Mouse (Mus musculus): ENCODE results near the gene Ptges. TPM values are rescaled to one million over a fixed set of nuclear protein-coding genes. Genes with fewer than 3 reads are reported as not detected.
"Not testable (repeated sequence)": the region's sequence is repeated elsewhere in the genome, so short reads cannot be mapped to it uniquely, and the experiment has no call there.

Gene Ptges
- polyA plus RNA-seq, 1 experiment from 2014 or later, result 9.0 TPM

- Histone ChIP-seq H3K4me1 (peaks cover 25% of the 10 kb centered on the region), H3K4me2 (no peak overlapping the region), H3K36me3 (no peaks in the 10 kb centered on the region), H3K9ac (no peak overlapping the region), H3K4me3 (replicated peaks) (no peak overlapping the region), H3K9me3 (no peaks in the 10 kb centered on the region), H3K27me3 (replicated peaks) (no peaks in the 10 kb centered on the region), H3K27ac (peak overlapping the region; percentile 62)
- ATAC-seq (ENCODE audit: insufficient read depth, low FRiP score, low read depth), result no peak
- WGBS, result 59% methylated on average over 9 of the region's 9 CpGs
These were observed 2.4 kb downstream of the Ptges start for GRCm38 (mm10) chr2:30927151-30927781.

- ATAC-seq (ENCODE audit: insufficient read depth, low FRiP score, low read depth), result no peak
These were observed 3.3 kb downstream of the Ptges start for GRCm38 (mm10) chr2:30926381-30926780.

GRCm38 (mm10) chr2:30925181-30925580 lies 4.5 kb downstream of the Ptges start:
- Histone ChIP-seq H3K4me3 (replicated peaks) (no peak overlapping the region), H3K27ac (no peak overlapping the region), H3K4me2 (no peak overlapping the region), H3K27me3 (replicated peaks) (no peaks in the 10 kb centered on the region), H3K9ac (no peak overlapping the region), H3K9me3 (no peaks in the 10 kb centered on the region), H3K36me3 (no peaks in the 10 kb centered on the region), H3K4me1 (peaks cover 25% of the 10 kb centered on the region)
- 80% methylated on average over 4 of the region's 4 CpGs for WGBS
- ATAC-seq (ENCODE audit: insufficient read depth, low FRiP score, low read depth), result no peak

More at GRCm38 (mm10) chr2:30926381-30926780, 3.3 kb downstream of the Ptges start:
- H3K4me2 ChIP-seq, result no peak overlapping the region
- no peak overlapping the region for H3K9ac ChIP-seq
- no peak overlapping the region for H3K4me3 ChIP-seq (replicated peaks)
- no peaks in the 10 kb centered on the region for H3K36me3 ChIP-seq
- no peak overlapping the region for H3K27ac ChIP-seq
- H3K4me1 ChIP-seq, result peaks cover 25% of the 10 kb centered on the region
- no peaks in the 10 kb centered on the region for H3K9me3 ChIP-seq
- no peaks in the 10 kb centered on the region for H3K27me3 ChIP-seq (replicated peaks)
- 59% methylated on average over 4 of the region's 4 CpGs for WGBS

GRCm38 (mm10) chr2:30923099-30923498 lies 6.6 kb downstream of the Ptges start:
- Histone ChIP-seq H3K36me3 (no peaks in the 10 kb centered on the region), H3K4me1 (peaks cover 24% of the 10 kb centered on the region)
- WGBS, result 68% methylated on average over 3 of the region's 3 CpGs

GRCm38 (mm10) chr2:30920216-30920615 lies 9.4 kb downstream of the Ptges start:
- peak overlapping the region; percentile 13; the same call in 1 of the 2 replicates for H3K27ac ChIP-seq

More at GRCm38 (mm10) chr2:30923099-30923498, 6.6 kb downstream of the Ptges start:
- H3K27me3 ChIP-seq (replicated peaks), result no peaks in the 10 kb centered on the region
- H3K4me3 ChIP-seq (replicated peaks), result no peak overlapping the region
- no peaks in the 10 kb centered on the region for H3K9me3 ChIP-seq
- ATAC-seq (ENCODE audit: insufficient read depth, low FRiP score, low read depth), result no peak
- no peak overlapping the region for H3K4me2 ChIP-seq
- no peak overlapping the region for H3K9ac ChIP-seq
- no peak overlapping the region for H3K27ac ChIP-seq

GRCm38 (mm10) chr2:30918780-30919329 lies 10.8 kb downstream of the Ptges start:
- H3K36me3 ChIP-seq, result no peaks in the 10 kb centered on the region
- peak; percentile 39; the same call in 1 of the 2 replicates for ATAC-seq (ENCODE audit: insufficient read depth, low FRiP score, low read depth)
- H3K27me3 ChIP-seq (replicated peaks), result no peaks in the 10 kb centered on the region
- H3K9me3 ChIP-seq, result no peaks in the 10 kb centered on the region
- no peak overlapping the region for H3K9ac ChIP-seq
- no peak overlapping the region for H3K4me3 ChIP-seq (replicated peaks)
- H3K4me2 ChIP-seq, result no peak overlapping the region
- peaks cover 8% of the 10 kb centered on the region; the same call in 1 of the 2 replicates for H3K4me1 ChIP-seq
- H3K27ac ChIP-seq, result peak overlapping the region; percentile 55; the same call in 1 of the 2 replicates
- WGBS, result 40% methylated on average over 8 of the region's 8 CpGs

More at GRCm38 (mm10) chr2:30920216-30920615, 9.4 kb downstream of the Ptges start:
- H3K4me1 ChIP-seq, result peaks cover 8% of the 10 kb centered on the region; the same call in 1 of the 2 replicates
- ATAC-seq (ENCODE audit: insufficient read depth, low FRiP score, low read depth), result no peak
- no peaks in the 10 kb centered on the region for H3K36me3 ChIP-seq
- no peak overlapping the region for H3K4me2 ChIP-seq
- H3K9ac ChIP-seq, result no peak overlapping the region
- no peaks in the 10 kb centered on the region for H3K27me3 ChIP-seq (replicated peaks)
- no peak overlapping the region for H3K4me3 ChIP-seq (replicated peaks)
- WGBS, result 45% methylated on average over 7 of the region's 7 CpGs
- no peaks in the 10 kb centered on the region for H3K9me3 ChIP-seq

- H3K4me2 ChIP-seq, result no peak overlapping the region
- H3K4me3 ChIP-seq (replicated peaks), result no peak overlapping the region
- peaks cover 8% of the 10 kb centered on the region; the same call in 1 of the 2 replicates for H3K4me1 ChIP-seq
- 62% methylated on average over 6 of the region's 6 CpGs for WGBS
- no peaks in the 10 kb centered on the region for H3K27me3 ChIP-seq (replicated peaks)
- H3K9ac ChIP-seq, result no peak overlapping the region
- ATAC-seq (ENCODE audit: insufficient read depth, low FRiP score, low read depth), result no peak
- no peaks in the 10 kb centered on the region for H3K36me3 ChIP-seq
- H3K9me3 ChIP-seq, result no peaks in the 10 kb centered on the region
- peak overlapping the region; percentile 52; the same call in 1 of the 2 replicates for H3K27ac ChIP-seq
These were observed 11.5 kb downstream of the Ptges start for GRCm38 (mm10) chr2:30918126-30918525.

GRCm38 (mm10) chr2:30917649-30918048 lies 12.0 kb downstream of the Ptges start:
- ATAC-seq (ENCODE audit: insufficient read depth, low FRiP score, low read depth), result no peak
- Histone ChIP-seq H3K4me1 (peaks cover 11% of the 10 kb centered on the region; the same call in 1 of the 2 replicates), H3K4me3 (replicated peaks) (no peak overlapping the region), H3K9ac (no peak overlapping the region), H3K4me2 (no peak overlapping the region), H3K36me3 (no peaks in the 10 kb centered on the region), H3K9me3 (no peaks in the 10 kb centered on the region), H3K27ac (no peak overlapping the region), H3K27me3 (replicated peaks) (no peaks in the 10 kb centered on the region)
- WGBS, result 87% methylated on average over 7 of the region's 7 CpGs

GRCm38 (mm10) chr2:30915933-30916332 lies 13.7 kb downstream of the Ptges start:
- not testable (repeated sequence) for H3K9me3 ChIP-seq; H3K27ac ChIP-seq; H3K4me3 ChIP-seq (replicated peaks); H3K27me3 ChIP-seq (replicated peaks); H3K4me2 ChIP-seq; H3K9ac ChIP-seq; H3K36me3 ChIP-seq; ATAC-seq (ENCODE audit: insufficient read depth, low FRiP score, low read depth)
- 73% methylated on average over 6 of the region's 6 CpGs for WGBS
- H3K4me1 ChIP-seq, result peaks cover 14% of the 10 kb centered on the region; the same call in 1 of the 2 replicates

- Histone ChIP-seq H3K4me1 (peaks cover 14% of the 10 kb centered on the region; the same call in 1 of the 2 replicates), H3K36me3 (no peaks in the 10 kb centered on the region), H3K4me2 (no peak overlapping the region), H3K9ac (no peak overlapping the region), H3K27ac (no peak overlapping the region), H3K4me3 (replicated peaks) (no peak overlapping the region), H3K9me3 (no peaks in the 10 kb centered on the region), H3K27me3 (replicated peaks) (no peaks in the 10 kb centered on the region)
- WGBS, result 82% methylated on average over 5 of the region's 5 CpGs
- ATAC-seq (ENCODE audit: insufficient read depth, low FRiP score, low read depth), result no peak
These were observed 14.3 kb downstream of the Ptges start for GRCm38 (mm10) chr2:30915376-30915775.

GRCm38 (mm10) chr2:30914836-30915235 lies 14.8 kb downstream of the Ptges start:
- H3K9ac ChIP-seq, result no peak overlapping the region
- H3K9me3 ChIP-seq, result no peaks in the 10 kb centered on the region
- WGBS, result 51% methylated on average over 3 of the region's 3 CpGs
- H3K4me3 ChIP-seq (replicated peaks), result no peak overlapping the region
- H3K27ac ChIP-seq, result no peak overlapping the region
- peaks cover 14% of the 10 kb centered on the region; the same call in 1 of the 2 replicates for H3K4me1 ChIP-seq
- H3K4me2 ChIP-seq, result no peak overlapping the region
- ATAC-seq (ENCODE audit: insufficient read depth, low FRiP score, low read depth), result no peak
- H3K36me3 ChIP-seq, result no peaks in the 10 kb centered on the region
- no peaks in the 10 kb centered on the region for H3K27me3 ChIP-seq (replicated peaks)

- no peaks in the 10 kb centered on the region for H3K27me3 ChIP-seq (replicated peaks)
- H3K4me1 ChIP-seq, result peaks cover 6% of the 10 kb centered on the region; the same call in 1 of the 2 replicates
- H3K9me3 ChIP-seq, result no peaks in the 10 kb centered on the region
- H3K9ac ChIP-seq, result no peak overlapping the region
- H3K4me3 ChIP-seq (replicated peaks), result no peak overlapping the region
- no peak overlapping the region for H3K27ac ChIP-seq
- no peaks in the 10 kb centered on the region for H3K36me3 ChIP-seq
- ATAC-seq (ENCODE audit: insufficient read depth, low FRiP score, low read depth), result no peak
- no peak overlapping the region for H3K4me2 ChIP-seq
- 80% methylated on average over 8 of the region's 8 CpGs for WGBS
These were observed 16.6 kb downstream of the Ptges start for GRCm38 (mm10) chr2:30913022-30913421.
